Mouse (Mus musculus): ENCODE measurements around the gene Gfra1. TPM values are rescaled to one million over a fixed set of nuclear protein-coding genes. Genes with fewer than 3 reads are reported as not detected.

Gene Gfra1
- polyA plus RNA-seq, 1 experiment from 2014 or later = 9.5 TPM

- Histone ChIP-seq H3K36me3 (no peaks in the 10 kb centered on the region), H3K4me2 (peak overlapping the region; percentile 99), H3K4me3 (peak overlapping the region; percentile 49; the same call in 1 of the 2 replicates), H3K9me3 (no peaks in the 10 kb centered on the region), H3K27me3 (peaks cover 67% of the 10 kb centered on the region), H3K27ac (no peak overlapping the region), H3K9ac (no peak overlapping the region), H3K4me1 (peaks cover 39% of the 10 kb centered on the region)
- WGBS = 3% methylated on average over 16 of the region's 16 CpGs
- ATAC-seq (ENCODE audit: borderline replicate concordance, extremely low read depth, low FRiP score, low TSS enrichment) = no peak
Observed at GRCm38 (mm10) chr19:58456491-58457061, 867 bp upstream of the Gfra1 start.

DNA sequence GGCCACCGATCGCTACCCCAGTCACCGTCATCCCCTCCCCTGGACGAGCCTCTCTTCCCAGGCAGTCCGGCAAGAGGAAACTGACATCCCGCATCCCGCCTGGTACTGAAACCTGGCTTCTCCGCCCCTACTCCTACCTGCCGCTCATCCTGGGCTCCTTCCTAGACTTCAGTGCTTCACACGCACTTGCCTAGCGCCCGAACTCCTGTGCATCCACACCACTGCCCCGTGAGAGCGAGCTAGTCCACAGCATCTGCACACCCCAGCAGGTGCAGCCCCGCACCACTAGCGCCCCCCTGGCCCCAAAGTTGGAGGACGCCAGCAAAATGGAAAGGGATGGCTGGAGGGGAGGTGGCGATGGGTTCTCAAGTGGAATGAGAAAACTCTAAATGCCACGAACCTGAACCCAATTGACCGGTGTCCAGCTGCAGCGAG, 631 bp downstream of the Gfra1 start:
- Histone ChIP-seq H3K27ac (no peak overlapping the region), H3K9ac (peak overlapping the region; percentile 38; the same call in 1 of the 2 replicates), H3K4me2 (peak overlapping the region; percentile 99), H3K27me3 (peaks cover 71% of the 10 kb centered on the region), H3K4me1 (peaks cover 39% of the 10 kb centered on the region), H3K9me3 (no peaks in the 10 kb centered on the region), H3K4me3 (peak overlapping the region; percentile 49), H3K36me3 (no peaks in the 10 kb centered on the region)
- 0% methylated on average over 21 of the region's 21 CpGs for WGBS
- peak; percentile 17; the same call in 1 of the 2 replicates for ATAC-seq (ENCODE audit: borderline replicate concordance, extremely low read depth, low FRiP score, low TSS enrichment)

DNA sequence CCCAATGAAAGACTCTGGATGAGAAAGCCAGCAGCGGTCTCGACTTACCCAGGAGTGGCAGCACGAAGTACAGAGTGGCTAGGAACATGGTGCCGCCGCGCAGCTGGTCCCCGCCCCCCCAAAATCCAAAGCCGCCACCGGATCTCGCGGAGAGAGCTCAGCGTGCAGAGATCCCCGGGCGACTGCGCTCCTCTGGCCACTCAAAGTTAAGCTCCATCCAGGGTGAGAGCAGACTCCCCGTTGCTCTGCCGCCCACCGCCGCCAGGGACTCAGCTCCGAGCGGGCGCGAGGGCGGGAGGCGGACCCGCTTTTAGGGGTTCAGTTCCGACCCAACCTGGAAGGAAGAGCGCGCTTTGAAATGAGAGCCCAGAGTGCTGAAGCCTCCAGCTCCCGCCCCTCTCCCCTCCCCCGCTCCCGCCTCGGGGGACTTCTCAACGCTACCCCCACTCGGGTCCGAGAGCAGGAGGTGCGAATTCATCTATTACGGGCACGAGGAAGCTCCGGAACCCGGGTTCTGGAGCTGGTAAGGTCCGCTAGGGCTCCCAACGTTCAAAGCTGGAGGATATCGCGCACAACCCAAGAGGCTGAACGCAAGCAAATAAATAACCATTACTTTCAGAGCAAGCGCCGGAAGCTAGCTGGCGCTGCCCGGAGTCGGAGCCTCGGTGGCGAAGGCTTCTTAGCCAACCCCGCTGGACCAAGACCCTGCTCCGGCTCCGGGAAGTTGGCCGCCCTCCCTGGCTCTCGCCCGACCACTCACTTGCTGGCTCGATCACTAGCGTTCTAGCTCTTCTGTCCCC, 1.2 kb downstream of the Gfra1 start:
- H3K9ac ChIP-seq = peak overlapping the region; percentile 38
- WGBS = under 1% methylated on average over 54 of the region's 61 CpGs
- H3K4me2 ChIP-seq = peak overlapping the region; percentile 99
- H3K27me3 ChIP-seq = peaks cover 71% of the 10 kb centered on the region
- no peak overlapping the region for H3K27ac ChIP-seq
- H3K4me1 ChIP-seq = peaks cover 39% of the 10 kb centered on the region
- peak; percentile 33; the same call in 1 of the 2 replicates for ATAC-seq (ENCODE audit: borderline replicate concordance, extremely low read depth, low FRiP score, low TSS enrichment)
- H3K4me3 ChIP-seq = peak overlapping the region; percentile 49
- no peaks in the 10 kb centered on the region for H3K36me3 ChIP-seq
- H3K9me3 ChIP-seq = no peaks in the 10 kb centered on the region

DNA sequence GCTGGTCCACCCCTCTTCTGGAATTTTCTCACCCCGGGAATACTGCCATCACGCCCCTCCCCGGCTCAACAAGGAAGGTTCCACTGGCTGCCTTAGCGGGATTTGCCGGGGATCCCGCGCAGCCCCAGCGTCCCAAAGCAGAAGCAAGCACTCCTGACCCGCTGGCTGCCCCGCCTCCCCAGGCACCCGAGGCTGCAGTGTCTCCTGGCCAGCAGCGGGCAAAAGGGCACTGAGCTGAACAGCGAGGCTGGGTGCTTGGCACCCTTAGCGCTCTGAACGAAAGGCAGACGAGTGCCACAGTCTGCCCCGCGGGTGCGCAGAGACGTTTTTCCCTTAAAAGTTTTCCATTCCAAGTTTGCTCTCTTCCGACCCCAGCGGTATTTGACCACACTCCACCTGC, 2.1 kb downstream of the Gfra1 start:
- H3K27me3 ChIP-seq = peaks cover 69% of the 10 kb centered on the region

DNA sequence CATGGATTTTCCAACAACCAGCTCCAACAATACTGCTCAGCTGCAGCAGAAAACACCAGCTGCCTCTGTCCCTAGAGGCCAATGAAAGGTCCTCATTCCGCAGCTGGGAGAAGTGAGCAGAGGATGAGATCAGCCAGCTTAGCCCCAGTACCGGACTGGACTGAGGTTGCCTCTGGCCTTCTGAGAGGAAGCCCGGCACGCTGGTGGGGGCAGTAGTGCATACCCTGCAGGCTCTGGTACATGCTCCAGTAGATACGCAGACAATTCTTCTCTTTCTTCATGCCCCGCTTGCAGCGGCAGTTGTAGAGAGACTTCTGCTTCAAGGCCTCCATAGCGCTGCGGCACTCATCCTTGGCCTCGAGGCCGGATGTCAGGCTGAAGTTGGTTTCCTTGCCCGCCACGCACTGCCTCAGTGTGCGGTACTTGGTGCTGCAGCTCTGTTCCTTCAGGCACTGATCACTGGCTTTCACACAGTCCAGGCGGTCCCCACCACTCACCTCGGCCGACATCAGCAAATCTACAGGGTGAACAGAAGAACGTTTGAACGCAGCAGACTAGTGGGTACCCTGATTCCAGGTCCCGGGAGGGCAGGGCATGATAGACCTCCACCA, 2.7 kb downstream of the Gfra1 start:
- Histone ChIP-seq H3K4me2 (peak overlapping the region; percentile 99), H3K27ac (no peak overlapping the region), H3K9ac (peak overlapping the region; percentile 38; the same call in 1 of the 2 replicates), H3K36me3 (no peaks in the 10 kb centered on the region), H3K4me3 (peak overlapping the region; percentile 49), H3K27me3 (peaks cover 64% of the 10 kb centered on the region), H3K9me3 (no peaks in the 10 kb centered on the region), H3K4me1 (peaks cover 39% of the 10 kb centered on the region)
- 13% methylated on average over 20 of the region's 20 CpGs for WGBS
- no peak for ATAC-seq (ENCODE audit: borderline replicate concordance, extremely low read depth, low FRiP score, low TSS enrichment)

More for the DNA sequence above, 2.1 kb downstream of the Gfra1 start:
- Histone ChIP-seq H3K4me2 (peak overlapping the region; percentile 99), H3K9ac (peak overlapping the region; percentile 38), H3K9me3 (no peaks in the 10 kb centered on the region), H3K27ac (no peak overlapping the region), H3K36me3 (no peaks in the 10 kb centered on the region), H3K4me1 (peaks cover 39% of the 10 kb centered on the region), H3K4me3 (peak overlapping the region; percentile 49)
- no peak for ATAC-seq (ENCODE audit: borderline replicate concordance, extremely low read depth, low FRiP score, low TSS enrichment)
- WGBS = 1% methylated on average over 22 of the region's 22 CpGs

- no peaks in the 10 kb centered on the region for H3K36me3 ChIP-seq
- ATAC-seq (ENCODE audit: borderline replicate concordance, extremely low read depth, low FRiP score, low TSS enrichment) = no peak
- no peak overlapping the region for H3K4me2 ChIP-seq
- H3K9me3 ChIP-seq = no peaks in the 10 kb centered on the region
- H3K4me1 ChIP-seq = peaks cover 39% of the 10 kb centered on the region
- H3K27ac ChIP-seq = no peak overlapping the region
- H3K27me3 ChIP-seq = peaks cover 59% of the 10 kb centered on the region
- 49% methylated on average over 8 of the region's 8 CpGs for WGBS
- no peak overlapping the region for H3K9ac ChIP-seq
- H3K4me3 ChIP-seq = no peak overlapping the region
Observed at GRCm38 (mm10) chr19:58452178-58452819, 3.4 kb downstream of the Gfra1 start.

- Histone ChIP-seq H3K27ac (no peak overlapping the region), H3K4me3 (no peak overlapping the region), H3K36me3 (no peaks in the 10 kb centered on the region), H3K4me1 (peaks cover 35% of the 10 kb centered on the region), H3K9me3 (no peaks in the 10 kb centered on the region), H3K27me3 (peaks cover 51% of the 10 kb centered on the region), H3K9ac (no peak overlapping the region), H3K4me2 (no peak overlapping the region)
- 54% methylated on average over 6 of the region's 6 CpGs for WGBS
- ATAC-seq (ENCODE audit: borderline replicate concordance, extremely low read depth, low FRiP score, low TSS enrichment) = no peak
Observed at GRCm38 (mm10) chr19:58451323-58451722, 4.4 kb downstream of the Gfra1 start.

- Histone ChIP-seq H3K4me3 (no peak overlapping the region), H3K9ac (no peak overlapping the region), H3K27me3 (peaks cover 45% of the 10 kb centered on the region), H3K36me3 (no peaks in the 10 kb centered on the region), H3K9me3 (no peaks in the 10 kb centered on the region), H3K4me1 (peaks cover 29% of the 10 kb centered on the region), H3K4me2 (no peak overlapping the region), H3K27ac (no peak overlapping the region)
- no peak for ATAC-seq (ENCODE audit: borderline replicate concordance, extremely low read depth, low FRiP score, low TSS enrichment)
- 42% methylated on average over 5 of the region's 5 CpGs for WGBS
Observed at GRCm38 (mm10) chr19:58450716-58451115, 5.0 kb downstream of the Gfra1 start.

DNA sequence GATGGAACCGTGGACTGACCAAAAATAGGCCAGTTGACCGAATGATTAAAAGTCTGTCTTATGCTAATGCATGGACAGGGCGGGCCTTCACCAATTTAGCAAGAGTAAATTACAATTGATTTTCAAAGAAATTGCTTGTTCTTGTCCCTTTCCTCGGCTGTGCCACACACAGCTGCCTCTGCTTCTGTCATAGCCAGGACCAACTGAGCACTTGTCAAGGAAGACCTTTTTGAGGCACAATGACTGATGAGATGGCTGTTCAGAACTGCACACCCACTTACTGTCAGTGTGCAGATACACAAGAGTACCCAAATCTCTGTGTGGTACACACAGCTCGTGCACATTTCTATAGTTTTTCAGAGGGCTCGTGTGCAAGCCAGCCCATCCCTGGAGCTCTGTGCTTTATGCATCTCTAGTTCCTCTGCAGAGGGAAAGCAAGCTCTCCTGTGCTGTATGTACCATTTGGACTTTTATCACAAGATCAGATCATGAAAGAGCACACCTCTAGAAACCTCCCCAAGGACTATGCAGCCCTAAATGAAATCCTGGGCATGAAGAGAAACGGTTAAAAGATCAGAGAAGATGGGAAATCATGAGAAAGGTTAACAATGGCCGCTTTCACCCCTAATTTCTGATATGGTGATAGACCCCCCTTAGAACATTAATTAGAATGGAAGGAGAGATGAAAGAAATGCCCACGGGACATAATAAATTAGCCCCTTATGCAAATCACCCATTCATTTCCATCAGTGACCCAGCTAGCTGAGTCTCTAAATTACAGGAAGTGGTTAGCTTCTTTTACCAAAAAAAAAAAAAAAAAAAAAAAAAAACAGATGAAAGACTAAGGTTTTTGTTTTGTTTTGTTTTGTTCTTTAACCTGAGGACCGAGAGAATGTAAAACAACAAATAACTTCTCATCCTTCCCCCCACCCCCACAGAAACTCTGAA, 12.7 kb downstream of the Gfra1 start:
- Histone ChIP-seq H3K4me3 (no peak overlapping the region), H3K36me3 (no peaks in the 10 kb centered on the region), H3K4me2 (no peak overlapping the region), H3K4me1 (no peaks in the 10 kb centered on the region), H3K27me3 (no peaks in the 10 kb centered on the region), H3K9ac (no peak overlapping the region), H3K27ac (no peak overlapping the region), H3K9me3 (no peaks in the 10 kb centered on the region)
- ATAC-seq (ENCODE audit: borderline replicate concordance, extremely low read depth, low FRiP score, low TSS enrichment) = no peak
- WGBS = 72% methylated on average over 10 of the region's 10 CpGs

GRCm38 (mm10) chr19:58441785-58442184, 13.9 kb downstream of the Gfra1 start:
- Histone ChIP-seq H3K27me3 (no peaks in the 10 kb centered on the region), H3K9me3 (no peaks in the 10 kb centered on the region), H3K4me2 (no peak overlapping the region), H3K36me3 (no peaks in the 10 kb centered on the region), H3K9ac (no peak overlapping the region), H3K27ac (no peak overlapping the region), H3K4me3 (no peak overlapping the region), H3K4me1 (peaks cover 9% of the 10 kb centered on the region)
- no peak for ATAC-seq (ENCODE audit: borderline replicate concordance, extremely low read depth, low FRiP score, low TSS enrichment)
- WGBS = 68% methylated on average over 7 of the region's 7 CpGs

- no peak overlapping the region for H3K4me2 ChIP-seq
- H3K4me1 ChIP-seq = peaks cover 13% of the 10 kb centered on the region
- ATAC-seq (ENCODE audit: borderline replicate concordance, extremely low read depth, low FRiP score, low TSS enrichment) = no peak
- H3K9ac ChIP-seq = no peak overlapping the region
- no peak overlapping the region for H3K4me3 ChIP-seq
- WGBS = 69% methylated on average over 7 of the region's 7 CpGs
- H3K27me3 ChIP-seq = no peaks in the 10 kb centered on the region
- H3K27ac ChIP-seq = no peak overlapping the region
- no peaks in the 10 kb centered on the region for H3K9me3 ChIP-seq
- H3K36me3 ChIP-seq = no peaks in the 10 kb centered on the region
Observed at GRCm38 (mm10) chr19:58441246-58441645, 14.5 kb downstream of the Gfra1 start.

Data from lung, embryonic 15.5 days (tissue).